19 mouse cellular contexts compared by ENCODE assay signal in genomic region chr4:117590781-117591180, GRCm38 (mm10). TPM values are rescaled to one million over a fixed set of nuclear protein-coding genes. Genes with fewer than 3 reads are reported as not detected.
DNase-seq lines count a peak whose midpoint lies in the region; ATAC-seq lines count a peak whose summit lies in the region.
"Had no signal": no experiment of that assay in that cellular context is flagged by ENCODE, and none has a peak within 500 bp of the region (broad histone marks: within the 10 kb centered on the region; RNA-seq: fewer than 3 reads in every experiment).

No protein-coding gene starts in this region.

- no peak overlapping the region for H3K27ac ChIP-seq in heart, embryonic 11.5 days (ENCODE audit: low read depth, low read length)
- H3K27ac ChIP-seq in forebrain, embryonic 11.5 days (ENCODE audit: low read depth, low read length), result no peak overlapping the region
- H3K27ac ChIP-seq: embryonic facial prominence, embryonic 15.5 days; hindbrain, embryonic 12.5 days; intestine, embryonic 15.5 days; layer of hippocampus, adult 2 months; left cerebral cortex, adult 2 months; limb, embryonic 13.5 days; midbrain, embryonic 13.5 days had no signal

- no peaks in the 10 kb centered on the region for H3K9me3 ChIP-seq in heart, embryonic 11.5 days (replicated peaks; ENCODE audit: control insufficient read depth, low read length)
- no peaks in the 10 kb centered on the region for H3K9me3 ChIP-seq in forebrain, embryonic 11.5 days (ENCODE audit: control insufficient read depth, low read length)
- H3K9me3 ChIP-seq: embryonic facial prominence, embryonic 15.5 days; hindbrain, embryonic 12.5 days; intestine, embryonic 15.5 days; limb, embryonic 13.5 days; midbrain, embryonic 13.5 days had no signal

- no peak for ATAC-seq in heart, embryonic 11.5 days (replicated peaks; ENCODE audit: insufficient number of reproducible peaks, low FRiP score, low TSS enrichment)
- ATAC-seq in forebrain, embryonic 11.5 days (replicated peaks; ENCODE audit: low FRiP score), result no peak
- ATAC-seq: activated CD4-positive, CD25-positive, alpha-beta regulatory T cell, adult 4 months; forebrain, embryonic 14.5 days; intestine, embryonic 15.5 days; liver, postnatal 0 days; midbrain, embryonic 13.5 days had no signal

- peak; percentile 53 for DNase-seq in heart, adult 8-10 months (ENCODE audit: low spot score)
- DNase-seq in adrenal gland, adult 8-10 months, result peak; percentile 15
- peak; percentile 22 for DNase-seq in gastrocnemius, postnatal 10 days
- peak; percentile 64 for DNase-seq in heart, postnatal 4 days
- no peak for DNase-seq in yolk sac, embryonic 10.5 days (ENCODE audit: low spot score)
- DNase-seq in forebrain, embryonic 11.5 days (ENCODE audit: low spot score), result no peak
- DNase-seq: cerebellum, adult 9-10 months; liver, postnatal 0 days; thymus, adult 18-20 months had no signal

- H3K36me3 ChIP-seq in heart, embryonic 11.5 days (ENCODE audit: control insufficient read depth, insufficient read depth, low read length), result no peaks in the 10 kb centered on the region
- H3K36me3 ChIP-seq in forebrain, embryonic 11.5 days (ENCODE audit: control insufficient read depth, insufficient read depth, low read length), result peaks cover 2% of the 10 kb centered on the region; the same call in 1 of the 2 replicates

- no peak overlapping the region for H3K9ac ChIP-seq in heart, embryonic 11.5 days (ENCODE audit: low read depth, low read length)
- no peak overlapping the region for H3K9ac ChIP-seq in forebrain, embryonic 11.5 days (ENCODE audit: low read length)
- H3K9ac ChIP-seq: embryonic facial prominence, embryonic 15.5 days; hindbrain, embryonic 12.5 days; intestine, embryonic 15.5 days; limb, embryonic 13.5 days; liver, postnatal 0 days; midbrain, embryonic 13.5 days had no signal

- peaks cover 13% of the 10 kb centered on the region for H3K4me1 ChIP-seq in heart, embryonic 11.5 days (ENCODE audit: control insufficient read depth, insufficient read depth, low read length)
- 0 out of 2 replicates have a peak, but pooled peaks cover 4% of the 10 kb centered on the region for H3K4me1 ChIP-seq in forebrain, embryonic 11.5 days (replicated peaks; ENCODE audit: control insufficient read depth, insufficient read depth, low read length)

- WGBS in heart, embryonic 11.5 days (ENCODE audit: insufficient replicate concordance), result 75% methylated on average over 2 of the region's 2 CpGs
- 93% methylated on average over 2 of the region's 2 CpGs for WGBS in forebrain, embryonic 11.5 days

- no peak overlapping the region for H3K4me2 ChIP-seq in heart, embryonic 11.5 days
- H3K4me2 ChIP-seq in forebrain, embryonic 11.5 days (ENCODE audit: low read depth, low read length, severe bottlenecking), result no peak overlapping the region
- H3K4me2 ChIP-seq: embryonic facial prominence, embryonic 15.5 days; hindbrain, embryonic 12.5 days; intestine, embryonic 15.5 days; limb, embryonic 13.5 days; midbrain, embryonic 13.5 days had no signal

- no peaks in the 10 kb centered on the region for H3K27me3 ChIP-seq in heart, embryonic 11.5 days (ENCODE audit: control insufficient read depth, insufficient read depth, low read length)
- no peaks in the 10 kb centered on the region for H3K27me3 ChIP-seq in forebrain, embryonic 11.5 days (ENCODE audit: control insufficient read depth, insufficient read depth, low read length)
- H3K27me3 ChIP-seq: embryonic facial prominence, embryonic 15.5 days; hindbrain, embryonic 12.5 days; intestine, embryonic 15.5 days; limb, embryonic 13.5 days; midbrain, embryonic 13.5 days had no signal

- H3K4me3 ChIP-seq in heart, embryonic 11.5 days (ENCODE audit: low read depth, low read length), result no peak overlapping the region
- H3K4me3 ChIP-seq in forebrain, embryonic 11.5 days (ENCODE audit: low read depth, low read length), result no peak overlapping the region
- H3K4me3 ChIP-seq: embryonic facial prominence, embryonic 15.5 days; hindbrain, embryonic 12.5 days; intestine, embryonic 15.5 days; layer of hippocampus, adult 2 months; left cerebral cortex, adult 2 months; limb, embryonic 13.5 days; midbrain, embryonic 13.5 days had no signal

RNA-seq across cellular contexts. Expression of gene Eri3, which starts 40.6 kb away (rescaled TPM):
- total RNA-seq in heart, adult 8-10 months (2022), result 100 to 1,000 TPM in 2 of 4 experiments, 10 to 100 TPM in 2; 85.6 to 111 (median 98.8) TPM
- polyA plus RNA-seq in heart, embryonic 11.5 days (2014; fragmentation: Nextera tagmentation; extraction: Ambion mirVana), result 98.9 and 102 TPM in 2 replicates
- total RNA-seq in adrenal gland, adult 8-10 months (2022), result 100 to 1,000 TPM in 1 of 4 experiments, 10 to 100 TPM in 3; 73.0 to 105 (median 81.5) TPM
- 10 to 100 TPM; 73.6 to 80.3 TPM for total RNA-seq in gastrocnemius, postnatal 10 days (2021)
- total RNA-seq in heart, postnatal 4 days (2021), result 10 to 100 TPM; 81.4 to 92.0 TPM
- polyA plus RNA-seq in forebrain, embryonic 11.5 days (2014; fragmentation: Nextera tagmentation; extraction: Ambion mirVana), result 146 TPM in 2 replicates

Comparison
In these comparisons a context has a peak if more than half of its experiments do, and no peak if none do; other contexts are left out.
1. DNase-seq: peak in heart, adult 8-10 months (single experiment), adrenal gland, adult 8-10 months (single experiment), gastrocnemius, postnatal 10 days (single experiment) and heart, postnatal 4 days (single experiment); none in yolk sac, embryonic 10.5 days (single experiment) and forebrain, embryonic 11.5 days (single experiment).